Mouse (Mus musculus): ENCODE results near the gene Rfx5. TPM values are rescaled to one million over a fixed set of nuclear protein-coding genes. Genes with fewer than 3 reads are reported as not detected.

The Rfx5 gene
- polyA plus RNA-seq, 1 experiment from 2014 or later = 5.4 TPM

GRCm38 (mm10) chr3:95005651-95006050, 51.8 kb downstream of the Rfx5 start:
- H3K9me3 ChIP-seq = no peaks in the 10 kb centered on the region
- H3K4me3 ChIP-seq = no peak overlapping the region
- no peak overlapping the region for H3K4me2 ChIP-seq
- H3K36me3 ChIP-seq = peaks cover 100% of the 10 kb centered on the region
- no peaks in the 10 kb centered on the region for H3K27me3 ChIP-seq (replicated peaks)
- H3K9ac ChIP-seq = no peak overlapping the region
- no peaks in the 10 kb centered on the region for H3K4me1 ChIP-seq
- no peak for ATAC-seq (ENCODE audit: extremely low read depth, insufficient number of reproducible peaks, low FRiP score, low TSS enrichment)
- no peak overlapping the region for H3K27ac ChIP-seq (replicated peaks)
- WGBS = 86% methylated on average over 3 of the region's 3 CpGs

- H3K4me1 ChIP-seq = peaks cover 1% of the 10 kb centered on the region
- H3K9me3 ChIP-seq = no peaks in the 10 kb centered on the region
- no peak for ATAC-seq (ENCODE audit: extremely low read depth, insufficient number of reproducible peaks, low FRiP score, low TSS enrichment)
- H3K4me3 ChIP-seq = no peak overlapping the region
- H3K27ac ChIP-seq (replicated peaks) = no peak overlapping the region
- 0 out of 2 replicates have a peak overlapping the region, but pooled peaks have one; percentile 7 for H3K9ac ChIP-seq
- H3K36me3 ChIP-seq = peaks cover 98% of the 10 kb centered on the region
- WGBS = 78% methylated on average over 9 of the region's 9 CpGs
- no peak overlapping the region for H3K4me2 ChIP-seq
- H3K27me3 ChIP-seq (replicated peaks) = no peaks in the 10 kb centered on the region
Measured at GRCm38 (mm10) chr3:95007706-95008105, 53.8 kb downstream of the Rfx5 start.

- ATAC-seq (ENCODE audit: extremely low read depth, insufficient number of reproducible peaks, low FRiP score, low TSS enrichment) = no peak
- no peak overlapping the region for H3K27ac ChIP-seq (replicated peaks)
- H3K4me2 ChIP-seq = no peak overlapping the region
- H3K36me3 ChIP-seq = peaks cover 71% of the 10 kb centered on the region
- H3K27me3 ChIP-seq (replicated peaks) = no peaks in the 10 kb centered on the region
- WGBS = 80% methylated on average over 7 of the region's 7 CpGs
- H3K9ac ChIP-seq = no peak overlapping the region
- no peaks in the 10 kb centered on the region for H3K9me3 ChIP-seq
- H3K4me3 ChIP-seq = no peak overlapping the region
- H3K4me1 ChIP-seq = peaks cover 18% of the 10 kb centered on the region
Measured at GRCm38 (mm10) chr3:95010396-95010795, 56.5 kb downstream of the Rfx5 start.

Small RNAs within 50 kb of the gene (microRNA-seq; reads per million reads assigned to microRNA genes)
- gene Mir7013 = 1.0 reads per million

Other genes starting within 250 kb of the Rfx5 start
- gene Cgn, start 167.6 kb upstream of the Rfx5 start, polyA plus RNA-seq (2015; fragmentation: Nextera tagmentation; extraction: Ambion mirVana) = 2.2 and 2.3 TPM in 2 replicates
- gene Pogz, start 116.5 kb upstream of the Rfx5 start, polyA plus RNA-seq (2015; fragmentation: Nextera tagmentation; extraction: Ambion mirVana) = 9.3 and 10.1 TPM in 2 replicates
- 242 and 287 TPM in 2 replicates for gene Psmb4, start 67.1 kb upstream of the Rfx5 start, polyA plus RNA-seq (2015; fragmentation: Nextera tagmentation; extraction: Ambion mirVana)
- gene Selenbp1, start 21.0 kb upstream of the Rfx5 start, polyA plus RNA-seq (2015; fragmentation: Nextera tagmentation; extraction: Ambion mirVana) = 50.9 and 63.2 TPM in 2 replicates
- gene Pi4kb, start 20.7 kb downstream of the Rfx5 start, polyA plus RNA-seq (2015; fragmentation: Nextera tagmentation; extraction: Ambion mirVana) = 14.0 and 17.6 TPM in 2 replicates
- gene Zfp687, start 61.4 kb downstream of the Rfx5 start, polyA plus RNA-seq (2015; fragmentation: Nextera tagmentation; extraction: Ambion mirVana) = 14.3 and 17.4 TPM in 2 replicates
- 198 and 214 TPM in 2 replicates for gene Psmd4, start 88.5 kb downstream of the Rfx5 start, polyA plus RNA-seq (2015; fragmentation: Nextera tagmentation; extraction: Ambion mirVana)
- gene Pip5k1a, start 152.9 kb downstream of the Rfx5 start, polyA plus RNA-seq (2015; fragmentation: Nextera tagmentation; extraction: Ambion mirVana) = 16.4 and 17.5 TPM in 2 replicates
- gene Vps72, start 156.9 kb downstream of the Rfx5 start, polyA plus RNA-seq (2015; fragmentation: Nextera tagmentation; extraction: Ambion mirVana) = 98.9 and 100.0 TPM in 2 replicates
- 0.82 and 1.4 TPM in 2 replicates for gene Tmod4, start 170.4 kb downstream of the Rfx5 start, polyA plus RNA-seq (2015; fragmentation: Nextera tagmentation; extraction: Ambion mirVana)
- 51.7 and 54.2 TPM in 2 replicates for gene Scnm1, start 179.9 kb downstream of the Rfx5 start, polyA plus RNA-seq (2015; fragmentation: Nextera tagmentation; extraction: Ambion mirVana)
- 8.8 and 9.8 TPM in 2 replicates for gene Lysmd1, start 180.0 kb downstream of the Rfx5 start, polyA plus RNA-seq (2015; fragmentation: Nextera tagmentation; extraction: Ambion mirVana)
- 2.1 and 2.8 TPM in 2 replicates for gene Tnfaip8l2, start 188.3 kb downstream of the Rfx5 start, polyA plus RNA-seq (2015; fragmentation: Nextera tagmentation; extraction: Ambion mirVana)
- gene Sema6c, start 206.4 kb downstream of the Rfx5 start, polyA plus RNA-seq (2015; fragmentation: Nextera tagmentation; extraction: Ambion mirVana) = 2.9 and 3.0 TPM in 2 replicates

All from heart, embryonic 13.5 days (tissue).